Mouse (Mus musculus) telencephalon, adult 2 months (tissue): ENCODE measurements at regions not wholly inside any gene's neighbourhood (a gene's known extent, or its start where the extent isn't known, plus 50 kb on each side); places are given as distances from the start of the nearest gene placed in this dataset.
"Not testable (repeated sequence)": the region's sequence is repeated elsewhere in the genome, so short reads cannot be mapped to it uniquely, and the experiment has no call there.

ENCODE experiments used
- DNase-seq: peaks from one replicate; pipeline ENCODE4 v3.0.0-alpha.2; 2011; ENCODE audit warnings: low read depth, low spot score

- peak; percentile 44 for DNase-seq
Observed at GRCm38 (mm10) chr4:51127813-51128212, 88.7 kb upstream of the Cylc2 start.

- not testable (repeated sequence) for DNase-seq
Observed at GRCm38 (mm10) chr4:51131846-51132245, 84.6 kb upstream of the Cylc2 start.

- no peak for DNase-seq
Observed at GRCm38 (mm10) chr4:51152973-51153372, 63.5 kb upstream of the Cylc2 start.

GRCm38 (mm10) chr4:51153539-51153938 is 62.9 kb upstream of the Cylc2 start:
- no peak for DNase-seq
